Mouse (Mus musculus): ENCODE data around the gene Plekhg3. TPM values are rescaled to one million over a fixed set of nuclear protein-coding genes. Genes with fewer than 3 reads are reported as not detected.

Plekhg3 gene
- polyA plus RNA-seq, 1 experiment = 11.2 TPM

GRCm38 (mm10) chr12:76540169-76540568, 9.5 kb downstream of the Plekhg3 start:
- Histone ChIP-seq H3K79me2 (ENCODE audit: control insufficient read depth, insufficient read depth) (peaks cover 79% of the 10 kb centered on the region), H3K27me3 (ENCODE audit: control insufficient read depth, insufficient read depth, insufficient read length) (no peaks in the 10 kb centered on the region), H3K36me3 (ENCODE audit: control insufficient read depth, insufficient read depth) (no peaks in the 10 kb centered on the region), H3K4me2 (ENCODE audit: low read depth) (no peak overlapping the region), H3K4me3 (no peak overlapping the region), H3ac (ENCODE audit: control insufficient read depth, insufficient read length) (no peak overlapping the region)
- TF ChIP-seq USF1 (IDR thresholded peaks at IDR 0.05; ENCODE audit: low read depth) (no peak), TCF3 (IDR thresholded peaks at IDR 0.05; ENCODE audit: insufficient read length, low read depth) (no peak), REST (IDR thresholded peaks at IDR 0.05; ENCODE audit: insufficient read depth, insufficient read length) (no peak), MYOG (IDR thresholded peaks at IDR 0.05; ENCODE audit: control insufficient read depth in 1 of 3, insufficient read depth in 1 of 3, insufficient read length in 2 of 3, low read depth in 2 of 3) (no peak), SRF (IDR thresholded peaks at IDR 0.05; ENCODE audit: control insufficient read depth, insufficient read length, low read depth) (no peak), MAX (IDR thresholded peaks at IDR 0.05; ENCODE audit: low read depth) (no peak), CEBPB (IDR thresholded peaks at IDR 0.05; ENCODE audit: insufficient read depth, poor library complexity, severe bottlenecking) (no peak), E2F4 (IDR thresholded peaks at IDR 0.05; ENCODE audit: insufficient read depth) (no peak), MYOD1 (IDR thresholded peaks at IDR 0.05; ENCODE audit: control insufficient read depth in 1 of 3, insufficient read length in 2 of 3, low read depth in 2 of 3) (no peak), POLR2A (IDR thresholded peaks at IDR 0.05; ENCODE audit: insufficient read length, low read depth) (no peak), POLR2AphosphoS2 (IDR thresholded peaks at IDR 0.05; ENCODE audit: insufficient read length, low read depth) (no peak), TCF12 (IDR thresholded peaks at IDR 0.05; ENCODE audit: insufficient read depth, poor library complexity, severe bottlenecking) (no peak)

GRCm38 (mm10) chr12:76540701-76541221, 10.1 kb downstream of the Plekhg3 start:
- no peak overlapping the region for H3K4me3 ChIP-seq
- no peaks in the 10 kb centered on the region for H3K27me3 ChIP-seq (ENCODE audit: control insufficient read depth, insufficient read depth, insufficient read length)
- peak overlapping the region; percentile 23 for H3K4me2 ChIP-seq (ENCODE audit: low read depth)
- peaks cover 79% of the 10 kb centered on the region for H3K79me2 ChIP-seq (ENCODE audit: control insufficient read depth, insufficient read depth)
- no peak overlapping the region for H3ac ChIP-seq (ENCODE audit: control insufficient read depth, insufficient read length)
- no peak for TF ChIP-seq POLR2AphosphoS2 (IDR thresholded peaks at IDR 0.05; ENCODE audit: insufficient read length, low read depth)
- TF ChIP-seq MYOG (IDR thresholded peaks at IDR 0.05; ENCODE audit: control insufficient read depth in 1 of 3, insufficient read depth in 1 of 3, insufficient read length in 2 of 3, low read depth in 2 of 3) = no peak
- no peak for TF ChIP-seq E2F4 (IDR thresholded peaks at IDR 0.05; ENCODE audit: insufficient read depth)
- no peak for TF ChIP-seq TCF3 (IDR thresholded peaks at IDR 0.05; ENCODE audit: insufficient read length, low read depth)
- TF ChIP-seq TCF12 (IDR thresholded peaks at IDR 0.05; ENCODE audit: insufficient read depth, poor library complexity, severe bottlenecking) = no peak
- no peak for TF ChIP-seq CEBPB (IDR thresholded peaks at IDR 0.05; ENCODE audit: insufficient read depth, poor library complexity, severe bottlenecking)
- TF ChIP-seq POLR2A (IDR thresholded peaks at IDR 0.05; ENCODE audit: insufficient read length, low read depth) = no peak
- no peak for TF ChIP-seq MYOD1 (IDR thresholded peaks at IDR 0.05; ENCODE audit: control insufficient read depth in 1 of 3, insufficient read length in 2 of 3, low read depth in 2 of 3)
- no peak for TF ChIP-seq USF1 (IDR thresholded peaks at IDR 0.05; ENCODE audit: low read depth)
- no peak for TF ChIP-seq SRF (IDR thresholded peaks at IDR 0.05; ENCODE audit: control insufficient read depth, insufficient read length, low read depth)
- no peak for TF ChIP-seq MAX (IDR thresholded peaks at IDR 0.05; ENCODE audit: low read depth)
- H3K36me3 ChIP-seq (ENCODE audit: control insufficient read depth, insufficient read depth) = no peaks in the 10 kb centered on the region

DNA sequence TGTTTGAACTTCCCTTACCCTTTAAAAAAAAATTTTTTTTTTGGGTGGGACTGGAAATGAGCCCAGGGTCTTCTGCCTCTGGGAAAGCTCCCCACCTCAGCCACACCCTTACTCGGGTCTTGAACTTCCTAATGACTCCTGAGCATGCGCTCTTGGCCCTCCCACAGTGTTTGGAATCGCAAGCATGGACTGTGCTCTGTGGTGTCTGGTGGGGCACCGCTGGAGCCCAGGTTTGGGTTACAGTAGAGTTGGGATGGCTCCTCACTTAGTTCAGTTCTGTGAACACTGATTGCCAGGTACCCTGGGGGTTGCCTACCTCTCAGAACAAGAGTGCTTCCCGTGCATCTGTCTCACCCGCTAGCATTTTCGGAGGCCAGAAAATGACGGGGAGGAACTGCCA, 10.8 kb downstream of the Plekhg3 start:
- Histone ChIP-seq H3K79me2 (ENCODE audit: control insufficient read depth, insufficient read depth) (peaks cover 78% of the 10 kb centered on the region), H3K27me3 (ENCODE audit: control insufficient read depth, insufficient read depth, insufficient read length) (no peaks in the 10 kb centered on the region), H3K4me2 (ENCODE audit: low read depth) (no peak overlapping the region), H3ac (ENCODE audit: control insufficient read depth, insufficient read length) (no peak overlapping the region), H3K4me3 (no peak overlapping the region), H3K36me3 (ENCODE audit: control insufficient read depth, insufficient read depth) (no peaks in the 10 kb centered on the region)
- TF ChIP-seq POLR2A (IDR thresholded peaks at IDR 0.05; ENCODE audit: insufficient read length, low read depth) (no peak), SRF (IDR thresholded peaks at IDR 0.05; ENCODE audit: control insufficient read depth, insufficient read length, low read depth) (no peak), MYOD1 (IDR thresholded peaks at IDR 0.05; ENCODE audit: control insufficient read depth in 1 of 3, insufficient read length in 2 of 3, low read depth in 2 of 3) (no peak), E2F4 (IDR thresholded peaks at IDR 0.05; ENCODE audit: insufficient read depth) (no peak), USF1 (IDR thresholded peaks at IDR 0.05; ENCODE audit: low read depth) (no peak), TCF3 (IDR thresholded peaks at IDR 0.05; ENCODE audit: insufficient read length, low read depth) (no peak), TCF12 (IDR thresholded peaks at IDR 0.05; ENCODE audit: insufficient read depth, poor library complexity, severe bottlenecking) (no peak), POLR2AphosphoS2 (IDR thresholded peaks at IDR 0.05; ENCODE audit: insufficient read length, low read depth) (no peak), CEBPB (IDR thresholded peaks at IDR 0.05; ENCODE audit: insufficient read depth, poor library complexity, severe bottlenecking) (no peak), MAX (IDR thresholded peaks at IDR 0.05; ENCODE audit: low read depth) (no peak), REST (IDR thresholded peaks at IDR 0.05; ENCODE audit: insufficient read depth, insufficient read length) (no peak), MYOG (IDR thresholded peaks at IDR 0.05; ENCODE audit: control insufficient read depth in 1 of 3, insufficient read depth in 1 of 3, insufficient read length in 2 of 3, low read depth in 2 of 3) (no peak)

DNA sequence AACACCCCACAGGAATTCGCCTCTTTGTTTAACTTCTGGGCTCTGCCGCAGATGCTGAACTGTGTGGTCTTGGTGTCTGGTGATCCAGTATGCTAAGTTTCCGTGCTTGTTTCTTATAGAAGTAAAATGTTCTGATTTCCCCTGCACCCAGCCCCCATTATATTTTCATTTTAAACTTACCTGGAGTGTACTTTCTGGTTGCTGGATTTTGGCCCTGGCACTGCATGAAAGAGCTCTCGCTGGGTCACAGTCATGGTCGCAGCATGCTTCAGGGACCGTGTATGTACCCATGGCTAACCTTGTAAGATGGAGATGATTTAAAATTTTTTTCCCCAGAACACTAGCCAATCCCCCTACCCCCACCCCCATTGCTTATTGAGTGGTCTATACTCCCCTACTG, 11.2 kb downstream of the Plekhg3 start:
- Histone ChIP-seq H3K4me3 (no peak overlapping the region), H3K36me3 (ENCODE audit: control insufficient read depth, insufficient read depth) (no peaks in the 10 kb centered on the region), H3K79me2 (ENCODE audit: control insufficient read depth, insufficient read depth) (peaks cover 78% of the 10 kb centered on the region), H3ac (ENCODE audit: control insufficient read depth, insufficient read length) (no peak overlapping the region), H3K27me3 (ENCODE audit: control insufficient read depth, insufficient read depth, insufficient read length) (no peaks in the 10 kb centered on the region), H3K4me2 (ENCODE audit: low read depth) (no peak overlapping the region)
- no peak for TF ChIP-seq USF1 (IDR thresholded peaks at IDR 0.05; ENCODE audit: low read depth)
- no peak for TF ChIP-seq CEBPB (IDR thresholded peaks at IDR 0.05; ENCODE audit: insufficient read depth, poor library complexity, severe bottlenecking)
- no peak for TF ChIP-seq TCF3 (IDR thresholded peaks at IDR 0.05; ENCODE audit: insufficient read length, low read depth)
- no peak for TF ChIP-seq POLR2AphosphoS2 (IDR thresholded peaks at IDR 0.05; ENCODE audit: insufficient read length, low read depth)
- TF ChIP-seq TCF12 (IDR thresholded peaks at IDR 0.05; ENCODE audit: insufficient read depth, poor library complexity, severe bottlenecking) = no peak
- no peak for TF ChIP-seq E2F4 (IDR thresholded peaks at IDR 0.05; ENCODE audit: insufficient read depth)
- TF ChIP-seq REST (IDR thresholded peaks at IDR 0.05; ENCODE audit: insufficient read depth, insufficient read length) = no peak
- TF ChIP-seq MYOG (IDR thresholded peaks at IDR 0.05; ENCODE audit: control insufficient read depth in 1 of 3, insufficient read depth in 1 of 3, insufficient read length in 2 of 3, low read depth in 2 of 3) = no peak
- no peak for TF ChIP-seq SRF (IDR thresholded peaks at IDR 0.05; ENCODE audit: control insufficient read depth, insufficient read length, low read depth)
- TF ChIP-seq MYOD1 (IDR thresholded peaks at IDR 0.05; ENCODE audit: control insufficient read depth in 1 of 3, insufficient read length in 2 of 3, low read depth in 2 of 3) = no peak
- no peak for TF ChIP-seq MAX (IDR thresholded peaks at IDR 0.05; ENCODE audit: low read depth)
- no peak for TF ChIP-seq POLR2A (IDR thresholded peaks at IDR 0.05; ENCODE audit: insufficient read length, low read depth)
